Mouse (Mus musculus): Measurements from ENCODE around the gene Ddr2. TPM values are rescaled to one million over a fixed set of nuclear protein-coding genes. Genes with fewer than 3 reads are reported as not detected.
"Not testable (repeated sequence)": the region's sequence is repeated elsewhere in the genome, so short reads cannot be mapped to it uniquely, and the experiment has no call there.

Gene Ddr2
- total and polyA plus RNA-seq, 2 experiments from 2014 or later: 7.2 to 11.2 TPM

- H3K4me3 ChIP-seq (ENCODE audit: low read depth, low read length): no peak overlapping the region
- WGBS: 64% methylated on average over 13 of the region's 13 CpGs
- DNase-seq (ENCODE audit: low spot score): no peak
These were observed 101.9 kb downstream of the Ddr2 start for GRCm38 (mm10) chr1:170008432-170009220.

DNA sequence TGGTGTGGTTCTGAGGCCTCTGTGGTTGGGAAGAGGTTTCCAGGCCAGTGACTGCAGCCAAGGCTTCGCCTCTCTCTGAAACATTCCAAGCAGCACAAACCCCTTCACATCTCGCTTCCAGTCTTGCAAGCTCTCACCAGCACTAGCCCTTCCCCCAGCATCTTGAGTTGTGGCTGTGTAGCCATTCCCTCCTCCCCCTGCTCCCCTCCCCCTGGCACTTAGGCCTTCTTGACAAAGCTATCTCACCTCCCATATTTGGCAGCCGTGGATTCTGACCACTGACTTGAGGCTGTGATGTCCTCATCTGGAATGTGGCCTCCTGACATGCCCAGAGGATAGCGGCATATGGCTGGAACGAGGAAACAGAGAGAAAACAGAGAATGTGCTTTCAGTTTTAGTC, 104.0 kb downstream of the Ddr2 start:
- ATAC-seq (ENCODE audit: insufficient read depth, low read depth) (peak; percentile 58), DNase-seq (ENCODE audit: low spot score) (no peak)
- Histone ChIP-seq H3K36me3 (replicated peaks; ENCODE audit: control insufficient read depth, insufficient read depth, low read length) (no peaks in the 10 kb centered on the region), H3K4me3 (ENCODE audit: low read depth, low read length) (no peak overlapping the region), H3K9me3 (replicated peaks; ENCODE audit: control insufficient read depth, low read length) (no peaks in the 10 kb centered on the region), H3K27ac (ENCODE audit: low read depth) (no peak overlapping the region), H3K27me3 (ENCODE audit: control insufficient read depth, insufficient read depth, low read length) (no peaks in the 10 kb centered on the region), H3K4me1 (ENCODE audit: control insufficient read depth, insufficient read depth) (peaks cover 11% of the 10 kb centered on the region), H3K9ac (replicated peaks; ENCODE audit: low read depth, low read length) (no peak overlapping the region), H3K4me2 (ENCODE audit: low read depth, low read length) (peak overlapping the region; percentile 7; the same call in 1 of the 2 replicates)
- no peak for TF ChIP-seq CTCF (IDR thresholded peaks at IDR 0.05; ENCODE audit: low read depth)
- no peak for TF ChIP-seq EP300 (IDR thresholded peaks at IDR 0.05; ENCODE audit: low read depth)
- 23% methylated on average over 5 of the region's 5 CpGs for WGBS

More at GRCm38 (mm10) chr1:170008432-170009220, 101.9 kb downstream of the Ddr2 start:
- Histone ChIP-seq H3K9ac (replicated peaks; ENCODE audit: low read depth, low read length) (no peak overlapping the region), H3K4me2 (ENCODE audit: low read depth, low read length) (no peak overlapping the region), H3K4me1 (ENCODE audit: control insufficient read depth, insufficient read depth) (peaks cover 11% of the 10 kb centered on the region), H3K27me3 (ENCODE audit: control insufficient read depth, insufficient read depth, low read length) (no peaks in the 10 kb centered on the region), H3K9me3 (replicated peaks; ENCODE audit: control insufficient read depth, low read length) (no peaks in the 10 kb centered on the region), H3K27ac (ENCODE audit: low read depth) (no peak overlapping the region), H3K36me3 (replicated peaks; ENCODE audit: control insufficient read depth, insufficient read depth, low read length) (no peaks in the 10 kb centered on the region)
- TF ChIP-seq EP300 (IDR thresholded peaks at IDR 0.05; ENCODE audit: low read depth) (no peak), CTCF (IDR thresholded peaks at IDR 0.05; ENCODE audit: low read depth) (no peak)
- ATAC-seq (ENCODE audit: insufficient read depth, low read depth): no peak

- Histone ChIP-seq H3K9ac (replicated peaks; ENCODE audit: low read depth, low read length) (no peak overlapping the region), H3K4me3 (ENCODE audit: low read depth, low read length) (no peak overlapping the region), H3K4me2 (ENCODE audit: low read depth, low read length) (no peak overlapping the region), H3K4me1 (ENCODE audit: control insufficient read depth, insufficient read depth) (peaks cover 11% of the 10 kb centered on the region; the same call in 1 of the 2 replicates), H3K27ac (ENCODE audit: low read depth) (no peak overlapping the region), H3K27me3 (ENCODE audit: control insufficient read depth, insufficient read depth, low read length) (no peaks in the 10 kb centered on the region), H3K9me3 (replicated peaks; ENCODE audit: control insufficient read depth, low read length) (no peaks in the 10 kb centered on the region), H3K36me3 (replicated peaks; ENCODE audit: control insufficient read depth, insufficient read depth, low read length) (no peaks in the 10 kb centered on the region)
- WGBS: 79% methylated on average over 3 of the region's 3 CpGs
- ATAC-seq (ENCODE audit: insufficient read depth, low read depth) (no peak), DNase-seq (ENCODE audit: low spot score) (no peak)
- TF ChIP-seq EP300 (IDR thresholded peaks at IDR 0.05; ENCODE audit: low read depth) (no peak), CTCF (IDR thresholded peaks at IDR 0.05; ENCODE audit: low read depth) (no peak)
These were observed 105.3 kb downstream of the Ddr2 start for GRCm38 (mm10) chr1:170005297-170005696.

DNA sequence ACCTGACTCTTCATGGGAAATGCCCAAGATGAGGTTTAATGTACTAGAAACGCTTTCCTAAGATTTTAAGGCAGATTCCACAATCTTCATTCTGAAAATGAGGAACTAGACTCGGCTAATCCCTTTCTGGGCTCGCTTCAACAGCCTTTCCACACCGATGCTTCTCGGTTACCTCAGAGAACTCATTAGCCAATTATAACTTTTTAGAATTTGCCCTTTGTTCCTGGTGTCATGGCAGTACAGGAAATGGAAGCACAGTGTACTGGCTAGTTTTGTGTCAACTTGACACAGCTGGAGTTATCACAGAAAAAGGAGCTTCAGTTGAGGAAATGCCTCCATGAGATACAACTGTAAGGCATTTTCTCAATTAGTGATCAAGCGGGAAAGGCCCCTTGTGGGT, 116.7 kb downstream of the Ddr2 start:
- H3K4me3 ChIP-seq (ENCODE audit: low read depth, low read length); H3K27me3 ChIP-seq (ENCODE audit: control insufficient read depth, insufficient read depth, low read length); H3K36me3 ChIP-seq (replicated peaks; ENCODE audit: control insufficient read depth, insufficient read depth, low read length); H3K4me2 ChIP-seq (ENCODE audit: low read depth, low read length); ATAC-seq (ENCODE audit: insufficient read depth, low read depth); H3K4me1 ChIP-seq (ENCODE audit: control insufficient read depth, insufficient read depth); H3K9ac ChIP-seq (replicated peaks; ENCODE audit: low read depth, low read length); H3K27ac ChIP-seq (ENCODE audit: low read depth); DNase-seq (ENCODE audit: low spot score); H3K9me3 ChIP-seq (replicated peaks; ENCODE audit: control insufficient read depth, low read length): not testable (repeated sequence)
- 83% methylated on average over 6 of the region's 6 CpGs for WGBS

DNA sequence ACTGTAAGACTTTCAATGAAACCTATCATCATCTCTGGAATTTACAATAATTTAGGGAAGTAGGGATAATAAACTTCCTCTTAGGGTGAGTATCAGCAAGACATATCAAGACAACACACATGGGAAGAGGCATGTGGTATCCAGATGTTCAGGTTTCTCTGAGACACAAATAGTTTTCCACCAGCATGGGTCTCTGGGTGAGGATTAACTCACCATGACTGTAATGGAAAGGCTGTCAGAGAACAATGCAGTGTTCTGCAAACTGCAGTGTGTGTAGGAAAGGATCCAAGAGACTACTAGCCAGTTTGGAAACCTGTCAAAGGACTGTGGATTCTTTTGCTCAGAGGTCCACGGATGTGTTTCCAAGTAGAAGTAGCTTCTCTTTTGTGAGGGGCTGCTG, 124.4 kb downstream of the Ddr2 start:
- no peaks in the 10 kb centered on the region for H3K36me3 ChIP-seq (replicated peaks; ENCODE audit: control insufficient read depth, insufficient read depth, low read length)
- H3K9ac ChIP-seq (replicated peaks; ENCODE audit: low read depth, low read length): no peak overlapping the region
- no peak for ATAC-seq (ENCODE audit: insufficient read depth, low read depth)
- no peaks in the 10 kb centered on the region for H3K4me1 ChIP-seq (ENCODE audit: control insufficient read depth, insufficient read depth)
- WGBS: 42% methylated on average over 1 of the region's 1 CpGs
- no peaks in the 10 kb centered on the region for H3K27me3 ChIP-seq (ENCODE audit: control insufficient read depth, insufficient read depth, low read length)
- TF ChIP-seq CTCF (IDR thresholded peaks at IDR 0.05; ENCODE audit: low read depth): no peak
- TF ChIP-seq EP300 (IDR thresholded peaks at IDR 0.05; ENCODE audit: low read depth): no peak
- H3K9me3 ChIP-seq (replicated peaks; ENCODE audit: control insufficient read depth, low read length): 0 out of 2 replicates have a peak, but pooled peaks cover 3% of the 10 kb centered on the region
- DNase-seq (ENCODE audit: low spot score): no peak
- H3K4me3 ChIP-seq (ENCODE audit: low read depth, low read length): no peak overlapping the region
- no peak overlapping the region for H3K4me2 ChIP-seq (ENCODE audit: low read depth, low read length)
- H3K27ac ChIP-seq (ENCODE audit: low read depth): no peak overlapping the region

DNA sequence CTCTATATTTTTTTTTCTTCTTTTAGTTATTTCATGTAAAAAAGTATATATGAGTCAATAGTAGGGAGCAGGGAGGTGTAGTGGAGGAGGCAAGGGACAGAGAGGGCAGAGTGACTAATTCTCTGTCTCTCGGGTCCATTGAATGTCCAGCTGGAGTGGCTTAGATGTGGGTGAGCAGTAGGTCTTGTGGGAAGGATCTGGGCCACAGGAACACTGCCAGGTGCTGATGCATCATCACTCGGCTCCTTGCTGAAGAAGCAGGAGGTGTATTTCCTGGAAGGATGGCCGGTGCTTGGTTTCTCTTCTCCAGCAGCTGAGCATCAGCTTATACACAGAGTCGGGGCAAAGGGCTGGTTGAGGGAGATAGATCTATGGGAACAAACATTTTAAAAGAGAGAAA, 132.9 kb downstream of the Ddr2 start:
- no peak overlapping the region for H3K4me2 ChIP-seq (ENCODE audit: low read depth, low read length)
- WGBS: 81% methylated on average over 4 of the region's 4 CpGs
- peaks cover under 1% of the 10 kb centered on the region for H3K4me1 ChIP-seq (ENCODE audit: control insufficient read depth, insufficient read depth)
- DNase-seq (ENCODE audit: low spot score) (no peak), ATAC-seq (ENCODE audit: insufficient read depth, low read depth) (no peak)
- H3K9me3 ChIP-seq (replicated peaks; ENCODE audit: control insufficient read depth, low read length): no peaks in the 10 kb centered on the region
- TF ChIP-seq EP300 (IDR thresholded peaks at IDR 0.05; ENCODE audit: low read depth) (no peak), CTCF (IDR thresholded peaks at IDR 0.05; ENCODE audit: low read depth) (no peak)
- no peaks in the 10 kb centered on the region for H3K36me3 ChIP-seq (replicated peaks; ENCODE audit: control insufficient read depth, insufficient read depth, low read length)
- no peak overlapping the region for H3K4me3 ChIP-seq (ENCODE audit: low read depth, low read length)
- H3K9ac ChIP-seq (replicated peaks; ENCODE audit: low read depth, low read length): no peak overlapping the region
- no peak overlapping the region for H3K27ac ChIP-seq (ENCODE audit: low read depth)
- H3K27me3 ChIP-seq (ENCODE audit: control insufficient read depth, insufficient read depth, low read length): no peaks in the 10 kb centered on the region

All from heart, postnatal 0 days (tissue).